Mouse (Mus musculus) right cerebral cortex, adult 2 months (tissue): ENCODE data around the gene Mc3r.

ENCODE experiments used
- DNase-seq, 2 experiments: peaks; one replicate each; pipeline ENCODE4 v3.0.0; 2021 to 2022; ENCODE audit warnings: low spot score in 2 of 2

Mc3r gene

GRCm38 (mm10) chr2:172248106-172248764, at the start of gene Mc3r:
Gene Mc3r (plus strand): TSS chr2:172248492.
- DNase-seq: peak; percentile 73

- no peak for DNase-seq
These were observed 46.1 kb upstream of the Mc3r start for GRCm38 (mm10) chr2:172201998-172202780.

GRCm38 (mm10) chr2:172207003-172207402, 41.3 kb upstream of the Mc3r start:
- peak; percentile 96 for DNase-seq

DNA sequence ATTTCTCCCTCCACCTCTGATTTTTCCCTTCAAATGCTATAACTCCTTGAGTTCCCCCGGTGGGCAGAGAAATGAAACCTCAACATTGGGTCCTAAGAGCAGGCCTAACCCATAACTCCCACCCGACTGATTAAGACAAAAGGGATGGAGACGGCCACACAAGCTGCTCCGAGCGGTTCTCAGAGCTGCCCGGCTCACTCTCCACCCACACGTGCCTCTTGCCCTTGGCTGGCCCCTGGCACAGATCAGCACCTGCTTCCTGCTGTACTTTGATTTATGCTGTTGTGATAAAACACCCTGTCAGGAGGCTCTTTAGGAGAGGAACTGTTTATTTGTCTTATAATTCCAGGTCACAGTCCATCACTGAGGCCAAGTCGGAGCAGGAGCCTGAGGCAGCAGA, 34.8 kb upstream of the Mc3r start:
- DNase-seq: no peak

GRCm38 (mm10) chr2:172214336-172214735, 34.0 kb upstream of the Mc3r start:
- no peak for DNase-seq

DNA sequence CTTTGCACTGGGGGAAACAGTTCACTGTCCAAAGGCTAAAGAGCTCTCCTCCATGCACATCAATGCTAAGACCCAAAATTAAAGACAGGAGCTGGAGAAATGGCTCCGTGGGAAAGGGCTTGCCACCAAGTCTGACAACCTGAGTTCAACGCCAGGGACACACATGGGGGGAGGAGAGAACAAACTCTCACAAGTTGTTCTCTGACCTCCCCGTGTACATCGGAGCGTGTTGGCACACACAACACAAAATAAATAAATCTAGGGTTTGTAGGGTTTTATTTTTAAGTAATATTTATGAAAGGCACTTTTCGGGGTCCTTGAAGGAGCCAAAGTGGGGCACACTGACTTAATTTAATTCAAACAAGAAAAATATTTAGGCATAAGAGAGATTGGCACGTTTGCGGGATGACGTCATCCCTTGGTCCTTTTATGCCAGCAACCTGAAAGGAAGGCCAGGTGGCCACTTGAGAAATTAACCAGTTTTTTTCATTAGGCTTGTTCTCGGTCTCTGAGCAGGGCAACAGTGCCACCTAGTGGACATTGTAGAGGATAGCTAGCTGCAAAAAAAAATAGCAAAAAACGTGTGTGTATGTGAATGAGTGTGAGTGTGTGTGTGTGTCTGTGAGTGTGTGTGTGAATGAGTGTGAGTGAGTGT, 32.7 kb upstream of the Mc3r start:
- DNase-seq: peak; percentile 29 to 70

DNA sequence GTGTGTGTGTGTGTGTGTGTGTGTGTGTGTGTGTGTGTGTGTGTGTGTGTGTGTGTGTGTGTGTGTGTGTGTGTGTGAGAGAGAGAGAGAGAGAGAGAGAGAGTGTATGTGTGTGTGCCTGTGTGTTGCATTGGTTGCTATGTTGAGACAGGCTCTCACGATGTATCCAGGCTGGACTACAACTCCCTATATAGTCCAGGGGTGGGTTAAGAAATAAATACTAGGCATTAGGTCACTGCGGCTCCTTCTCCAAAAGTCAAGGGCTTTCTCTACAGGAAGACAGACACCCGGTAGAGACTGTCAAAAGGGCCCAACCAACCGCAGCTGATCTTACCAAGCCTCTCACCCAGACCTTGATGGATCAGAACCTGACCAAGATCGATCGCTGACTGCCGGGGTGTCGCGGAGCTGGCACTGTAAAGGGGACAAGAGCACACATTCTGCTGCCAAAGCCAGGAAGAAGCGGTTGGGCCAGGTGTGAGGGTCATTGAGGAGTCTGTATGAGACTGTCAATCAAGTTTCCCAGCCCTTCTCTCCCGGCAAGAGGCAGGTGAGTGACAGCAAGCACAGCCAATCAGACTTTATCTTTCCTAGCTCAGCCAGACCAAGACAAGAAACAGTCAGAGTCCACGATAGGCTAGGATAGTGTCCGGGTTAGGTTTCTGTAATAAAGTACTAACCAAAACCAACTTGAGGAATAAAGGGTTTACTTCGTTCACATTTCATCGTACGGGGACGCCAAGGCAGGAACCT, 32.0 kb upstream of the Mc3r start:
- DNase-seq: no peak

GRCm38 (mm10) chr2:172217886-172218285, 30.4 kb upstream of the Mc3r start:
- no peak for DNase-seq

GRCm38 (mm10) chr2:172219186-172219585, 29.1 kb upstream of the Mc3r start:
- no peak for DNase-seq

GRCm38 (mm10) chr2:172221656-172222393, 26.5 kb upstream of the Mc3r start:
- DNase-seq: peak; percentile 76 to 81

DNA sequence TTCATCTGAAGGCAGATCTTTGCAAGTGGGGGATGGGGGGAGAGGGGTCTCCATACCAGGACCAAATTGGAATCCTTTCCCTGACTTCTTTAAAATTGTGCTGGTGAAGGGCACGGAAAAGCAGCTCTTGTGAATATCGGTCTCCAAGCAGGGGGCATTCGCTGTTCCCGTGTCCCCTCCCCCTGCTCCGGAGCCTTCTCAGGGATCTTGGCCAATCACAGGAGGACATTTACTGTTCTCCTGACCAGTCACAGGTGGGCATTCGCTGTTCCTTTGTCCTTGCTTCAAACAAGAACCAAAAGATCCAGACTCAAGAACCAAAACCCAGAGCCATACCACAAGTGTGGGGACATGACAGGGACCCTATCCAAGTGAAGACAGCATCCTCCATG, 25.9 kb upstream of the Mc3r start:
- DNase-seq: peak in 1 of 2 experiments; percentile 16

DNA sequence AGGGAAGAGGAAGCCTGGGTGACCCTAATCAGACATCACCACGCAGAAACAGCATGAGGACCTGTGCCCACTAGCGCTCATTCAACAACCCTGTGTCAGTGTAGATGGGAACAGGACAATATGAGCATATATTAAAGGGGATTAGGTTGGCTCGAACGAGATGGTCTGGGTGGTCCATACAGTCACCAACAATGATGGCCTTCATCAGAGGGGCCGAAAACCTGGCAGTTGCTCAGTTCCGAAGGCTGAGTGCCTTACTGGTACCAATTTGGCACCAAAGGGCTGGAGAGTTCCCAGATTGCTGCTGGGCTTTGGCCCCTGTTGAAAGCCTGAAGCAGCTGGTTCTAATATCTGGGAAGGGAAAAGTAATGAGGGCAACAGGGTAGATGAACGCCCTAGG, 25.4 kb upstream of the Mc3r start:
- no peak for DNase-seq

DNA sequence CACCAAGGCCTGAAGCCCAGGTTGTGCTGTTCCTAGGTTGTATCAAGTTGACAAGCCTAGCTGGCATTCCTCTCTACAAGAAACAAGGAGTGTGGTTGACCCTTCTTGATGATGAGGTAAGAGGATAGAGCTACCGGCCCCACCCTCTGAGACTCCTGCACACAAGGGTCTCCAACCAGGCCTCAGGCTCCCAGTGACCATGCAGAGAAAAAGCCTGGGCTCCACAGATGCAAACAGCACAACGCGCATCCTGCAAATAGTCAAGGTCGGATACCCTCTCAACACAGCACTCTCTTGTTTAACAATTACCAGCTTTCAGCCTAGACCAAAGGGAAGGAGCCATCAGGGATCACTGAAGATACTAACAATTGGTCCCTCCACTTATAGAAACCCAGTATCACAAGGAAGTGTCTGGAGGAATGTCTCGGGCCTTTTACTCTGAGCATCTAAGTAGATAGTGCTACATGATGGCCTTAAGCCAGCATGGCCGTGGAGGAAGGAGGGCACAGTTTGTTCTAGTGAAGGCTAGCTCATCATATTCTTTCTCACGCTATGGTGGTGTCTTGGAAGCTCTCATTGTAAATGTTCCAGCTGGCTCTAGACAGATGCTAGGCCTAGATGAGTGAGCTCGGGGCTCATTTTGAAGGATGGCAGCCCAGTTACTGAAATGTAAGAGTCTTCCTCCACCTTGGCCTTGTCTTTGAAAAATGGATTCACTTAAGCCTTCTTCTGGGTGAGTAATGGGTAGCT, 24.7 kb upstream of the Mc3r start:
- DNase-seq: no peak

- peak; percentile 72 to 74 for DNase-seq
These were observed 21.3 kb upstream of the Mc3r start for GRCm38 (mm10) chr2:172226945-172227344.

DNA sequence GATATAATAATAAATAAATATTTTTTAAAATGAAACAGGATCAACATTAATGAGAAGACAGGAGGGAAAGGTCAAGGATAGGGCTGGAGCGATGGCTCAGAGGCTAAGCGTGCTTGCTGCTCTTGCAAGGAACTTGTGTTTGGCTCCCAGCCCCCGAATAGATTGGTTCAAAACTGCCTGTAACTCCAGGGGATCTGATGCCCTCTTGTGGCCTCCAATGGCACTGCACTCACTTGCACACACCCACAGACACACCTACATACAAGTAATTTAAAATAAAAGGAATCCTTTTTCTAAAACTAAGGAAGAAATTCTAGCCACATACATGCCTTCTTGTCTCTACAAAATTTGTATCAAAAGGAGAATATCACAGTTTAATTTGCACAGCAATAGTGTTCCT, 20.5 kb upstream of the Mc3r start:
- no peak for DNase-seq

DNA sequence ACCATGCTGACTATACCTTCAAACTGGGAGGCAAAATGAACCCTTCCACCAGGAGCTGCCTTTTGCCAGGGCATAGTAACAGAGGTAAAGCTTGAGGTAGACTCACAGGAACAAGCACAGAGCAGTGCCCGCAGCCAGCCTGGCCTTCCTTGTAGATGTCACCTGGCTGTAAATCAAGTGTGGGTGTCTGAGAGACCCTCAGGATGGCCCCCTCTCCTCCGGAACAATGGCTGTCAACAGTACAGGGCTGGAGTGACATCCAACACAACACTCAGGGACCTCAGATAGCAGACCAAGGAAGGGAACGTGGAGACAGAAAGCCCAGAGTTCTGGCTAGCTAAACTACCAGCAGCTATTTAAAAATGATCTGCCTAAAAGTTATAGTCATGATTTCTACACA, 19.1 kb upstream of the Mc3r start:
- DNase-seq: no peak

GRCm38 (mm10) chr2:172230126-172230525, 18.2 kb upstream of the Mc3r start:
- DNase-seq: no peak

DNA sequence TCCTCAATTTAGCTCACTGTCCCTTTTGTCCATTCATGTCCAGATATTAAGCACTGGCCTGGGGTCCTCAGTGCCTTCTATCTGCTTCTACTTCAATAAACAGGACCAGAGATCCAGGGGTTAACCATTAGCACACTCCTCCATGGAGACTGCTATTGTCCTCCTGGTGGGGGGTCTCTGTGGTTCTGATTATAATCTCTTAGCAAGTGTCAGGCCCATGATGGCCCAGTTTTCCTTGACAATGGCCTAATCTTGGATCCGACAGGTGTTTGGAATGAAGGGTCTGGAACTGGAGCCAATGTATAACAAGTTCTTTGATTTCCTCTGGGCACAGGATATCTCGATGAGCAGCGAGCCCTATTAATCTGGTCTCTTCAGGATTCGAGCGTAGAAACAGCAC, 10.1 kb upstream of the Mc3r start:
- no peak for DNase-seq

DNA sequence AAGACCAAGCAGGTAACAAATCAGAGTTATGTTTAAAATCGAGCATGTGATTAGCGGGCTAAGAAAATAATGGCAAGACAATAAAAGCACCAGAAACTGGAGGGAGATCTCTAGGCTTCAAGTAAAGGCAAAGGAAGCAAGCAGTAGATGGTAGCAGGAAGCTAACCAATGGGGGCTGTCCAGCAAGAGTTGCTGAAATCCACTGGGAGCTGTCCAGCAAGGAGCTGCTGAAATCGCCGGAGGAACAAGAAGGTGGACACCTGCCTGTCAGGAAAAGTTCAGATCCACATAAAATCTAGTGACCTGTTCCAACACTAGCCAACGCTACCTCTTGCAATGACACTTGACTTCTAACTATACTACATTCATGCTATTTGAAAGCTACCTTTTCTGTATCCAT, 7.3 kb upstream of the Mc3r start:
- no peak for DNase-seq

- peak in 1 of 2 experiments; percentile 8 for DNase-seq
These were observed 2.8 kb upstream of the Mc3r start for GRCm38 (mm10) chr2:172245497-172245896.

DNA sequence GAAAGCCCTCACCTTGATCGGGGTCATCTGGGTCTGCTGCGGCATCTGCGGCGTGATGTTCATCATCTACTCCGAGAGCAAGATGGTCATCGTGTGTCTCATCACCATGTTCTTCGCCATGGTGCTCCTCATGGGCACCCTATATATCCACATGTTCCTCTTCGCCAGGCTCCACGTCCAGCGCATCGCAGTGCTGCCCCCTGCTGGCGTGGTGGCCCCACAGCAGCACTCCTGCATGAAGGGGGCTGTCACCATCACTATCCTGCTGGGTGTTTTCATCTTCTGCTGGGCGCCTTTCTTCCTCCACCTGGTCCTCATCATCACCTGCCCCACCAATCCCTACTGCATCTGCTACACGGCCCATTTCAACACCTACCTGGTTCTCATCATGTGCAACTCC, 1.0 kb downstream of the Mc3r start:
- DNase-seq: no peak
